Mouse (Mus musculus) kidney, postnatal 0 days (tissue): ENCODE measurements around the gene Irf7. TPM values are rescaled to one million over a fixed set of nuclear protein-coding genes. Genes with fewer than 3 reads are reported as not detected.

Source experiments
- ATAC-seq: fragments of 200-750 bp; cut with Nextera tagmentation; replicated peaks from 2 replicates; pipeline ENCODE4 v1.8.0; 2017; ENCODE audit warnings: low read depth, moderate number of reproducible peaks, moderate TSS enrichment, moderate library complexity; ENCODE audit not compliant: low FRiP score
- DNase-seq: peaks from one replicate; pipeline ENCODE4 v3.0.0-alpha.2; 2016; ENCODE audit warnings: low spot score
- H3K27ac ChIP-seq: fragments of 300-500 bp; sonication (generic); 2 replicates; pipeline ENCODE4 v1.5.1; 2014; ENCODE audit warnings: mild to moderate bottlenecking
- H3K27me3 ChIP-seq: fragments of 300-500 bp; sonication (generic); 2 replicates; pipeline ENCODE4 v1.6.1; 2014; ENCODE audit warnings: low read length, mixed read lengths; ENCODE audit not compliant: insufficient read depth
- H3K36me3 ChIP-seq: fragments of 300-500 bp; sonication (generic); 2 replicates; pipeline ENCODE4 v1.6.1; 2014; ENCODE audit warnings: low read length, mixed read lengths; ENCODE audit not compliant: insufficient read depth
- H3K4me1 ChIP-seq: fragments of 300-500 bp; sonication (generic); replicated peaks from 2 replicates; pipeline ENCODE4 v1.6.1; 2014; ENCODE audit warnings: antibody characterized with exemption, low read length, mixed read lengths; ENCODE audit not compliant: insufficient read depth
- H3K4me2 ChIP-seq: fragments of 300-500 bp; sonication (generic); 2 replicates; pipeline ENCODE4 v1.6.1; 2014; ENCODE audit warnings: mild to moderate bottlenecking, low read length, moderate library complexity, mixed read lengths
- H3K4me3 ChIP-seq: fragments of 300-500 bp; sonication (generic); replicated peaks from 2 replicates; pipeline ENCODE4 v1.5.1; 2014; ENCODE audit warnings: low read depth, low read length
- H3K9ac ChIP-seq: fragments of 300-500 bp; sonication (generic); 2 replicates; pipeline ENCODE4 v1.6.1; 2014; ENCODE audit warnings: low read depth, low read length
- H3K9me3 ChIP-seq: fragments of 300-500 bp; sonication (generic); replicated peaks from 2 replicates; pipeline ENCODE4 v1.6.1; 2016; ENCODE audit warnings: low read length, inconsistent platforms, mixed read lengths
- CTCF ChIP-seq: IDR thresholded peaks from 2 replicates; pipeline ENCODE4 v1.5.1; 2016; ENCODE audit warnings: antibody characterized with exemption, low read depth, mild to moderate bottlenecking, moderate library complexity
- WGBS: fragments of 180-500 bp; shearing (Covaris S2); extraction: QIAGEN DNeasy Blood & Tissue Kit; methylation state at CpG from one replicate; pipeline ENCODE4 v1.1.7; 2014; 5-methylcytosine and 5-hydroxymethylcytosine counted together
- polyA plus RNA-seq: library from polyadenylated mRNA; unstranded; fragments of >200 nt; fragmentation: Nextera tagmentation; extraction: Ambion mirVana; gene quantifications from 2 replicates; pipeline ENCODE4 v1.2.1, GENCODE M21; 2015

Irf7 gene
- polyA plus RNA-seq, 1 experiment from 2014 or later = 21.1 TPM

GRCm38 (mm10) chr7:141218557-141219133 lies 47.6 kb downstream of the Irf7 start:
- H3K4me3 ChIP-seq = no peak overlapping the region
- no peak overlapping the region; the same call in 1 of the 2 replicates for H3K4me2 ChIP-seq
- no peaks in the 10 kb centered on the region for H3K9me3 ChIP-seq
- no peak for DNase-seq
- 0 out of 2 replicates have a peak overlapping the region, but pooled peaks have one; percentile 26 for H3K27ac ChIP-seq
- H3K9ac ChIP-seq = no peak overlapping the region
- TF ChIP-seq CTCF = no peak
- 72% methylated on average over 5 of the region's 5 CpGs for WGBS
- H3K4me1 ChIP-seq = peaks cover 48% of the 10 kb centered on the region; the same call in 1 of the 2 replicates
- no peak for ATAC-seq
- H3K27me3 ChIP-seq = no peaks in the 10 kb centered on the region
- no peaks in the 10 kb centered on the region for H3K36me3 ChIP-seq

- H3K36me3 ChIP-seq = no peaks in the 10 kb centered on the region
- ATAC-seq (no peak), DNase-seq (no peak)
- WGBS = 62% methylated on average over 3 of the region's 3 CpGs
- peak overlapping the region; percentile 67; the same call in 1 of the 2 replicates for H3K9ac ChIP-seq
- TF ChIP-seq CTCF = no peak
- H3K9me3 ChIP-seq = no peaks in the 10 kb centered on the region
- peaks cover 48% of the 10 kb centered on the region; the same call in 1 of the 2 replicates for H3K4me1 ChIP-seq
- H3K4me3 ChIP-seq = no peak overlapping the region
- peak overlapping the region; percentile 93 for H3K4me2 ChIP-seq
- H3K27me3 ChIP-seq = no peaks in the 10 kb centered on the region
- H3K27ac ChIP-seq = 0 out of 2 replicates have a peak overlapping the region, but pooled peaks have one; percentile 26
Observed at GRCm38 (mm10) chr7:141218141-141218540, 48.1 kb downstream of the Irf7 start.

- Histone ChIP-seq H3K27me3 (no peaks in the 10 kb centered on the region), H3K9ac (peak overlapping the region; percentile 67; the same call in 1 of the 2 replicates), H3K4me2 (peak overlapping the region; percentile 93), H3K9me3 (no peaks in the 10 kb centered on the region), H3K4me3 (peak overlapping the region; percentile 62; the same call in 1 of the 2 replicates), H3K36me3 (no peaks in the 10 kb centered on the region), H3K27ac (peak overlapping the region; percentile 97), H3K4me1 (peaks cover 44% of the 10 kb centered on the region; the same call in 1 of the 2 replicates)
- DNase-seq = no peak
- 86% methylated on average over 17 of the region's 17 CpGs for WGBS
- no peak for TF ChIP-seq CTCF
- no peak for ATAC-seq
Observed at GRCm38 (mm10) chr7:141217343-141218013, 48.8 kb downstream of the Irf7 start.

GRCm38 (mm10) chr7:141216894-141217293 lies 49.4 kb downstream of the Irf7 start:
- ATAC-seq = no peak
- Histone ChIP-seq H3K9me3 (no peaks in the 10 kb centered on the region), H3K27ac (peak overlapping the region; percentile 97), H3K4me3 (peak overlapping the region; percentile 62; the same call in 1 of the 2 replicates), H3K4me2 (peak overlapping the region; percentile 93), H3K4me1 (peaks cover 41% of the 10 kb centered on the region; the same call in 1 of the 2 replicates), H3K27me3 (no peaks in the 10 kb centered on the region), H3K36me3 (no peaks in the 10 kb centered on the region), H3K9ac (peak overlapping the region; percentile 67; the same call in 1 of the 2 replicates)
- 83% methylated on average over 11 of the region's 11 CpGs for WGBS
- DNase-seq = no peak
- TF ChIP-seq CTCF = no peak

GRCm38 (mm10) chr7:141215880-141216733 lies 50.2 kb downstream of the Irf7 start:
- Histone ChIP-seq H3K4me2 (peak overlapping the region; percentile 93), H3K4me1 (peaks cover 38% of the 10 kb centered on the region; the same call in 1 of the 2 replicates), H3K27ac (peak overlapping the region; percentile 97), H3K9me3 (no peaks in the 10 kb centered on the region), H3K9ac (peak overlapping the region; percentile 67), H3K27me3 (no peaks in the 10 kb centered on the region), H3K36me3 (no peaks in the 10 kb centered on the region), H3K4me3 (peak overlapping the region; percentile 62)
- ATAC-seq (peak; percentile 71), DNase-seq (peak; percentile 76)
- TF ChIP-seq CTCF = no peak
- 1% methylated on average over 42 of the region's 42 CpGs for WGBS
